Mouse (Mus musculus) lung, adult 2 months (tissue): ENCODE measurements at regions not wholly inside any gene's neighbourhood (a gene's known extent, or its start where the extent isn't known, plus 50 kb on each side); places are given as distances from the start of the nearest gene placed in this dataset.

Experiments
- CTCF ChIP-seq: fragments of 200-500 bp; IDR thresholded peaks from 2 replicates; pipeline ENCODE4 v1.5.1; 2011; ENCODE audit warnings: mild to moderate bottlenecking, low read length, control low read depth; ENCODE audit not compliant: insufficient read depth
- POLR2A ChIP-seq: fragments of 200-500 bp; IDR thresholded peaks from 2 replicates; pipeline ENCODE4 v1.6.1; 2011; ENCODE audit warnings: low read depth, mild to moderate bottlenecking, control low read depth, low read length, borderline replicate concordance; ENCODE audit errors: extremely low read depth

DNA sequence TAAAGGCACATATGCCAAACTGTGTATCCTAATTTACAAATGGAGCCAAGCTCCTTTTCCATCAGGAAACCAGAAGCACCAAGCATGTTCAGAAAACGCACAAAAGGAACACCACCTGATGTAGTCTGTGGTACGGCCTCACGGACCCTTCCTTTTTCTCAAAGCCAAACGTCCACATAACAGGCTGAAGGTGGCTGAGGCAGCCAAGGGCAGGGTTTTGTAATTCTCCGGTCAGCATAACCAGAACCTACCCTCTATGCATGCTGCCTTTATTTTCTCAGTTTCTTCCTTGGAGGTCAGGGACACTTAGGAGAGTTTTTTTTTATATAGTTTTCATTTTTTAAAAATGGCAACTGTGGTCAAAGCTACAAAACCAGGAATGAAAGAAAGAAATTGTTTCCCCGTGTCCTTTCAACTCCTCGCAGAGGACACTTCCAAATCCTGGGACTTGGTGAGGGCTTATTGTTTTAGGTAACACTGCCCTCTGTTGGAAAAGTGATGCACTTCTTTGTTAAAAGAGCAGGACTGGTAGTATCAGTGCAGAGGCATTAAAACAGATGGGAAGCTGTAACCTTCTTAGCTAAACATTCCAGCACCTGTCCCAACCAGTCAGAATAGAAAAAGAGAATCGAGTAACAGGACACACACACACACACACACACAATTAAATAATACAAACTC, 549.1 kb upstream of the Gm10306 start:
- TF ChIP-seq CTCF: no peak
- TF ChIP-seq POLR2A: no peak
